Mouse (Mus musculus) right cerebral cortex, postnatal 10 days (tissue): Measurements from ENCODE around the gene Mettl21c.
"Not testable (repeated sequence)": the region's sequence is repeated elsewhere in the genome, so short reads cannot be mapped to it uniquely, and the experiment has no call there.

ENCODE experiments used
- DNase-seq, 2 experiments: peaks; one replicate each; pipeline ENCODE4 v3.0.0; 2021; ENCODE audit warnings: low spot score in 2 of 2

Gene Mettl21c

DNA sequence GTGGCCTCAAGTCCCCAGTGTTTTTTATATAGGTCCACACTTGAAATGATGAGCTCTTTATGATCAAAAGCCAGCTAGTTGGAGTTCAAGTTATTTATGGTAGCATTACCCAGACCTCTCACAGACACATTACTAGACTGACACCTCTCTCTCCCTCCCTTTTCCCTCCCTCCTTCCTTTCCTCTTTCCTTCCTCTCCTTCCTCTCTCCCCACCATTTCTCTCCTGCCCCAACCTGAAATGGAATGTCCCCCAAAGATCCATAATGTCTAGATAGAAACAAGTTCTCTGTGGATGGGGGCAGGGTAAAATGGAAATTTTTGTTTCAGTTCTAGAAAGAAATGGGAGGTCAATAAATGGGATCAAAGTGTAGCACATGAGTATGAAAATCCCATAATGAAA, at the start of gene Mettl21c:
Gene Mettl21c (minus strand): TSS at position 101 of the 400 bp plus-strand sequence.
- DNase-seq: no peak

DNA sequence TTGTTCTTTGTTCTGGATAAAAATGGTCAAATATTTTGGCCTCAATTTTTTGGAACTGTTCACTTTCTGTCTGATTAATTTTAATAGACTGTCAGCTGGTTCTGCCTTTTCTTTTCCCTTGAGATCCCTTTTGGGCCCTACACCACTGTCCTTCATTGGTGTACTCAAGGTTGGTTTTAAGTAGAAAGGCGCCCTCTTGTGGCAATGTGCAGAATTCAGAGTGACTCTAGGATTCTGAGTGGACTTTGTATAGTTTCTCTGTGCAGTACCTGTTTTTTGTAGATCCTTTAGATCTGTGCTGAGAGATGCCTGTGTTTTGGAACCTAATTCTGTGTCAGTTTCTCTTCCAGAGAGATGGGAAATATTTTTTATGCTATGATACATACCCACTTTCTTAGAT, 44.8 kb upstream of the Mettl21c start:
- DNase-seq: peak; percentile 36 to 66

DNA sequence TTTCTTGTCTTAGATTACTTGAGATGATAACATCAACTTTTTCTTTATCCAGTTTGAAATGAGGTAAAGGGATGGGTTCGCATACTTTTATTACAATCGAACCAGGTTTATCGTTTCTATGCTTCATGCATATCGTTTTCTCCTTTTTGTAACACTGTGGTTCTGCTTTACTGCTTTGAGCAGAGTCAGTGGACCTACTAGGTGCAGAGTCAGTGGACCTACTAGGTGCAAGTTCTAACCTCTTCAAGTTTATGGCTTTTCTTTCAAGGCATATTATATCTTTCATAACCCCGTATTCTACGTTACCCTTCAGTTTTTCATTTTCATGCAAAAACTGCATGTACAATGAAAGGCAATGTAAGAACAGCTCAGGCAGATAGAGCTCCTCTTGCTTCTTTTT, 43.6 kb upstream of the Mettl21c start:
- no peak for DNase-seq

DNA sequence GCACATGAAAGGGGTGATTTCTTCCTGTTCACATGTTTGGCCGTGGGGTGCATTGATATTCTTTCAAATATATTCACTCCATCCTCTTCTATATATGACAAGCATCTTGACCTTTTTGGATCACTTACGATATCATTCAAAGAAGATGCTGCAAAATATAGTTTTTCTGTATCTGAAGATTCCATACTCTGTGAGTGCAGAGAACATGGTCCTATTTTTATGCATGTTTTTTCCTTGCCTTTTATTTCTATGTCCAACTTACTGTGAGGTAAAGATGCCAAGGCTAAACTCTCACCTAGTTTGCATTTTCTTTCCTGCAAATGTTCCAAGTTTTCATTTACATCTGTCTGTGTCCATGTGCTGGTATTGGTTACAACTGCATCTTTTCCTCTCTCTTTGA, 42.0 kb upstream of the Mettl21c start, which contains the start of gene Gm8251:
Gene Gm8251 (minus strand): TSS at position 101 of the 400 bp plus-strand sequence.
- no peak for DNase-seq

DNA sequence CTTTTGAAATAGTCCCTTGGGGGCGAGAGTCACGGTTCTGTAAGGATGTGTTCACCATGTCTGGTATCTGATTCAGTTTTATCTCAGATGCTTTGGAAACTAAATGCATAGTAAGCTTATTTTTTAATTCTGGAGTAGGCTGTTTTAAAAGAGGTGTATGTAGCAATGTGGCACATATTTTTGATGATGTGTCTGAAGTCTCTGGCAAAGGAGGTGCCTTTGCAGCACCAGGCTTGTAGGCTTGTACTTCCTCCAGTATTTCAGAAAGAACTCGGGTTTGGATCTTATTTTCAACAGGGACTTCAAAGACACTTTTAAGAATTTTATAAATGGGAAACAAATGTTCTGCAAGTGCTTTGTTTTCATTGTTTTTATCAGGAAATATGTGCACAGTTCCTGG, 38.0 kb upstream of the Mettl21c start:
- no peak for DNase-seq

DNA sequence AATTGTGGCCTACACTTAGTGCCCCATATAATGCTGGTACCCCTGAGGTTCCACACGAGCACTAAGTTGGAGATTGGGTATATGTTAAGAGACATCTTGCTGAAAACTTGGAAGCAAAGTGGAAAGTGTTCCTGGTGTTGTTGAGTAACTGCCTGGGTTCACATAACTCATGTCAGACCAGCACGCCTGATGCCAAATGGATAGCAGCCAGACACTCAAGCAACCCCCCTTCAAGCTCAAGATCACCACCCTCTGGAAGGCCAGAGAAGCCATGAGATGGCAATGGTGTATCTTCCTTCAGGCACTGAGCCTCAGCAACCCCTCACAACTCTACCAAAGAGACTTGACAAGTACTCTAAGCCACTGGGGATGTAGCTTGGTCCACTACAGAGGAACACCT, 26.7 kb upstream of the Mettl21c start:
- no peak for DNase-seq

DNA sequence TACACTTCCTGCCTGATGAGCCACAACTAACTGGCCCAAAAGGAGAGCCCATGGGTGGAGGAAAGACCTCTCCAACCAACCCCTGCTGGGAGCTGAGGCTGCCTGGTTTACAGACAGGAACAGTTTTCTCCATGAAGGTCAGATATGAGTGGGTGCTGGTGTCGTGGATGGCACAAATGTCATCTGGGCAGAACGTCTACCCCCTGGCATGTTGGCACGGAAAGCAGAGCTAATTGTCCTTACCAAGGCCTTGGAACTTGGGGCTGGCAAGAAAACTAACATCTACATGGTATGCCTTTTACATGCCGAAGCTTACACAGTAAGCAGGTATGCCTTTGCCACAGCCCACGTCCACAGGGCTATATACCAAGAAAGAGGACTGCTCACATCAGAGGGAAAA, 25.9 kb upstream of the Mettl21c start:
- not testable (repeated sequence) for DNase-seq

DNA sequence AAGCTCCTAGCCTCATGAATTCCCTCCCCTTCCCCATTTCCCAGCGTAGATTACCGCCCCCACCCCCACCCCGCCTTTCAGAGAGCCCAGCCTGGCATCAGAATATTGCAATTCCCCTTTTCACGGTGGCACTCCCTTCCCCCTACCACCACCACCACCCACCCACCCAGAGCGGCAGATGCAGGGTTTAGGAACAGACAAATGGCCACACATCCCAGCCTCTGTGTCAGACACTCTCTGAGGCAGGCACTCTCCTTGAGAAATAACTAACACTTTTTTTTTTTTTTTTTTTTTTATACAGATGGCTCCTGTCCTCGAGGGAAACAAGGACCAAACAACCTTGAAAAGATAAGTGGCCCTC, 22.7 kb upstream of the Mettl21c start:
- no peak for DNase-seq

DNA sequence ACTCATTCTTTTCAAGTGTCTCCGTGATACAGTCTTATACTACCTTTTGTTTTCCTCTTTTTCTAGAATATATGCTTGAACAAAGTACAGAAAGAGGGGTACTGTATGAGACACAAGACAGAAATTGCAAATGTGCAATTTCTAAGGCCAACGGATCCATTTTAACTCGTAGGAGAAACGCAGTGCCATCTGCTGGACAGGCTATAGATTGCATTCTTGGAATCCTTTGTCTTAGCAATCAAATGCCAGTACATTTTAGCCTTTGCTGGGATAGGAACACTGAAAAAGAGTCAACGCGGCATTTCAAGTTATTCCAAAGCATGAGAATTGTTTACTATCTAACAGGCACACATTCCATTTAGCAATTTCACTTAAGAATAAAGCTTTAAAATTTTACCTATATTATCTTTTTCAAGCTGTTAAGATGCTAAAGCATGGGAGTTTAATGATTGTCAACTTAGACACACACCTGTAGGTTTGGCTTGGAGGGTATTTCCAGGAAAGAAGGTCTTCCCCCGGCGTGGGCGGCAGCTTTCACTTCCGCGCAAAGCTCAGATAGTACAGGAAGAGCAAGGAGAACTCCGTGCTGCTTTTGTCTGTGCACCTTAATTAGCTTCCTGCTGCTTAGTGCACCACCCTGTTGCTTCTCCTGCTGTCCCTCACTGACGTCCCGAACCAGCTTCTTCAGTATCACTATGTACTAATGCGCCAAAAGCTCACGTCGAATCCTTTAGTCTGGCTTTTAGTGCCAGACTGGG, 22.1 kb upstream of the Mettl21c start:
- DNase-seq: peak; percentile 67 to 75

DNA sequence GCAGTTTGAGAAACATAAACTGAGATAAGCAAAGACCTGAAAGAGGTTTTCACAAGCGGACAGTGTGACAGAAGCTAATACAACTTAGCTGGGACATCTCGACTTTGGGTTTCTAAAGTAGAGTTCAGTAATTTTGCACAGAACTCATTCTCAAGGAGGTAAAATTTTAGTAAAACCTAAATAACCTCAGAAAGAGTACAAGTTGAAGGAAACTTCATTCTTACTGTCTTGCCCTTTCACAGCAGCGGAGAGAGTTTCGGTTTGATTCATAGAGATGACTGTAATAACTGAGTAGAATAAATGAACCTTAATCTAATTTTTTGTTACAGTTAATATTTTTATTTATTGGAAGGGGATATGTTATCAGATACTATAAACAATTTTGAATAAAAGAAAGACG, 13.1 kb upstream of the Mettl21c start:
- no peak for DNase-seq

DNA sequence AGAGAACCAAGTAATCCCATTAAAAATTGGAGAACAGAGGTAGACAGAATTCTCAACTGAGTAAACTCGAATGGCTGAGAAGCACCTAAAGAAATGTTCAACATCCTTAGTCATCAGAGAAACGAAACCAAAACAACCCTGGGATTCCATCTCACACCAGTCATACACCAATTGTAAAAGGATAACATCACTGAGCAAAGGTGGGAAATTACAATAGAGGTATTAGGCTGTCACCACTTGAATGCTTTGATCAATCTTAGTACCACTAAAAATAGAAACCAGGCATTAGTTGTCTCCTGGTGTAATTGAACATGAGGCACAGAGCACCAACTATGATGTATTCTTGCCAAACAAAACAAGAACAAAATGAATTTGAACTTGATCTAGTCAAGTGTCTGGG, 12.4 kb upstream of the Mettl21c start:
- DNase-seq: no peak

DNA sequence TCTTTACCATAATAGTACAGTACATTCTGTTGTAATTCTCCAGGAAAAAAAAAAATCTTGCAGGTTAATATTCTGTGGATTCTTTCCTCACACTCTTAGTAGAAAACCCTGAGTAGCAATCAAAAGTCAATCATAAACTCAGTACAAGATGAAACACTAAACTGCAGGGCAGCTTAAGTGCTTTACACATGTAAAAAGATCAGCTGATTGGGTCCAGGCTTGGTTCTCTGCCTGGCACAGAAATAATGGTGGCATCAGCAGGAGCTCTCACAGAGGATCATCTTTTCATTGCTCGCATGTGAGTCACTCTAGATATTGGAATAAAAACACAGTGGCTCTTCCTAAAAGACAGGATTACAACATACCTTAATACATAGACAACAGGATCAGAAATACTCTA, 7.8 kb upstream of the Mettl21c start:
- DNase-seq: no peak

DNA sequence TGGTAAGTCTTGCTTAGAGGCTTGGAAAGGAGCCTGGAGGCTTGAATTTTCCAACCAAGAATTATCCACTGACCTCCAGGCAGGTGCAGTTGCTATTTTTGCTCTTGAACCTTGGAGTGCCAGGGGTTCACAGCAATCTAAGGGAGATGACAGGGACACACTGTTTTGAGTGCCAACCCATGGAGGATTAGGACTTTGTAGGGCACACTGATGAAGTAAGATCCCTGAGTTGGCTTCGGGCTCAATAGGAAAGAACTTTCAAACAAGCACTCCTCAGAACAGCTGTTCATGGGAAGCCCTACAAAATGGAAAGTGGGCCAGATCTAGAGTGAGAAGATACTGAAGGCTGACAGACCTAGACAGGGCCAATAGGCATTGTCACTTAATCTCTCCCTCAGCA, 2.8 kb upstream of the Mettl21c start:
- no peak for DNase-seq

DNA sequence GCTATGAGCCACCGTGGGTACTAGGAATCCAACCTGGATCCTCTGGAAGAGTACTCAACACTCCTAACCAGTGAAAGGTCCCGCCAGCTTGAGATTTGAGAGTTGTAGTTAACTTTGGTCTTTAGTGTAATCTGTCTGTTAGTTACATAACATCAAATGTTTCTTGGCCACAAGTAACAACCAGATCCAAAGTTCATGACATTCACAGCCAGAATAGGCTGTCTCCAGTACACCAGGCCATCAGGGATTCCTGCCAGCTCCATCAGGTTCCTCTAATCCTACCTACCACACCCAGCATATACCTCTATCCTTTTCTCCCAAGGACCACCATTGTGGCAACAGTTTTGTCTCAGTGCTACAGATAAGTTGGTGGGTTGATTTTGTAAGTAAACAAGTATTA, 4.3 kb downstream of the Mettl21c start:
- DNase-seq: no peak

DNA sequence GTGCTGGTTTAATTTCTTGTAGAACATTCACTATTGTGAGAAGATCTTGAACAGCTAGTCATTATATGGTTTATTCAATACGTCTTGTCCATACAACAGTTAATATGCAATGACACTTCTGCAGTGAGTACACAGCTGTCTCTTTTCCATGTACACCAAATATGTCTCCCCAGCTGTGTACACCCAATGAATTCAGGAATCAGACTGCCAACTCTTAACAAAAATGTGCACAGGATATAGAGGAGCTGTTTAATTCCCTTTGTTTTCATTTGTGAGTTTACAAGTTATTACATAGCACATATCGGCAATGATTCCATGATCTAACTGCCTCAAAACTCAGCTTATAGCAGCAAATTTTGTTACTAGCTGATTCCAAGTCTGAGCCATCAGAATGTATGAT, 15.3 kb downstream of the Mettl21c start:
- no peak for DNase-seq

DNA sequence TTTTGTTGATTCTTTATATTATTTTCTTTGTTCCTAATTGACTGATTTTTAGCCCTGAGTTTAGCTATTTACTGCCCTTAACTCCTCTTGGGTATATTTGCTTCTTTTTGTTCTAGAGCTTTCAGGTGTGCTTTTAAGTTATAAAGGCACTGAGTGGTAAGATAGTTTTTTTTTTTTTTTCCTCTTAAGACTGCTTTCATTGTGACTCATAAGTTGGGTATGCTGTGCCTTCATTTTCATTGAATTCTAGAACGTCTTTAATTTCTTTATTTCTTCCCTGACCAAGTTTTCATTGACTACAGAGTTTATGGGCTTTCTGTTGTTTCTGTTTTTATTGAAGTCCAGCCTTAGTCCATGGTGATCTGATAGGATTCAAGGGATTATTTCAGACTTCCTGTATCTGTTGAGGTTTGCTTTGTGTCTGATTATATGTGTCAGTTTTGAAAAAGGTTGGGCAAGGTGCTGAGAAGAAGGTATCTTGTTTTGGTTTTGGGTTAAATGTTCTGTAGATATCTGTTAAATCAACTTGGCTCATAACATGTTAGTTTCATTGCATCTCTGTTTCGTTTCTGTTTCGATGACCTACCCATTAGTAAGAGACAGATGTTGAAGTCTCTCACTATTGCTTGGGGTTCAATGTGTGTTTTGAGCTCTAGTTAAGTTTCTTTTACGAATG, 22.8 kb downstream of the Mettl21c start:
- DNase-seq: no peak

DNA sequence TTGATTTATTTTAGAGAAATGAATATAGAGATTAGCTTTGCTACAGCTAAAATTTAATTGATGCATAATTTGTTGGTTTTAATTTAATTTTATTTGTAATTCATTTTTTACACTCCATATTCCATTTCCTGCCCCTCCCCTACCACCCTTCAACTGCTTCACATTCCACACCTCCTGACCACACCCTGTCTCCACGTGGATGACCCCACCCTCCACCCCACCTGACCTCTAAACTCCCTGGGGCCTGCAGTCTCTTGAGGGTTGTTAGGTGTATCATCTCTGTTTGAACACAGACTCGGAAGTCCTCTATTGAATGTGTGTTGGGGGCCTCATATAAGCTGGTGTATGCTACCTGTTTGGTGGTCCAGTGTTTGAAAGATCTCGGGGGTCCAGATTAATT, 48.7 kb downstream of the Mettl21c start:
- DNase-seq: no peak

DNA sequence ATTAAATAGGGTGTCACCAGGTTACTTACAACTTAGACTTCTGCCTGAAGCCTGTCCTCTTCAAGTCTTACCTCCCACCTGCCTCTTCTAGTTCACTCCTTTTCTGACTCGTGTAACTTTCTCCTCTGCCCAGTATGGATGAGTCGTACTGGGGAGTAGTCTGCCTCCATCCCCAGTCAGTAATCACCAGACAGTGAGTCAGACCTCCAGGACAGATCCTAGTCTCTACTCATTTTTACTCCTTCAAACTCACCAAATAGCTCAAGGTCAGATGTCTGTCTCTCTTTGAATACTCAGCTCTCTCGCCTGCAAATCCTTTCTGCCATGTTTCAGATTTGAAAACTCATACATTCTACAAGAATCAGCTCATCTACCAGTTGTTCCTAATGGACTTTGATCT, 50.5 kb downstream of the Mettl21c start:
- DNase-seq: no peak

DNA sequence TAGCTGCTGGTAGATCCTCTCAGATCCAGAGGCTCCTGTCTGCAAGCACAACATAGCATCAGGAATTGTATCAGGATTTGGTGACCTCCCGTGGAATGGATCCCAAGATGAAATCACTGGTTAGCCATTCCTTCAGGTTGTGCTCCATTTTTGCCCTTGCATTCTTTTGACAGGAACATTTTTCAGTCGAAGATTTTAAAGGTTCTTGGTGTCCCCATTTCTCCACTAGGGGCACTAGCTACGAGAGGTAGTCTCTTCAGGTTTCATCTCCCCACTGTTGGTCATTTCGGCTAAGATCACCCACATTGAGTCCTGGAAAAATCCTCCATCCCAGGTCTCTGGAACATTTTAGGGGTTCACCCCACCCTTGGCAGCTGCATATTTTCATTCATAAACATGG, 53.1 kb downstream of the Mettl21c start:
- DNase-seq: no peak

DNA sequence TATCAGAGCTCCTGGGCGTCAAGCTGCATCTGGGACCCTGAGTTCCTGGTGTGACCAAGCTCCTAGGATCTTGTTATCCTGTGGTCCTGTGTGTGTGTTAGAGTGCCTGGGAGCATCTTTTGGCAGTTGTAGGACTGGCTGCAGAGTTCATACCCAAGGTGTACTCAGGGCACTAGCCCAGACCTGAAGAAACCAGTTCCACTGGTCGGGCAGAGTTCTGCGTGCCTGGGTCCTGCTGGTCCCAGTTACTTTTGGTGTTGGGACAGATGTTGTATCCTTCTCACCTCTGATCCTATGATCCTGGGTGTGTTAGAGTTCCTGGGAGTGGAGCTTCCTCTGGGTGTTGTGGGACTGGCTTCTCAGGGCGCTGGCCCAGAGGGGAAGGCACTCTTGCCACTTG, 55.5 kb downstream of the Mettl21c start:
- no peak for DNase-seq
